Mouse (Mus musculus) fat pad, adult 2 months (tissue): ENCODE data around the gene Hydin.
"Not testable (repeated sequence)": the region's sequence is repeated elsewhere in the genome, so short reads cannot be mapped to it uniquely, and the experiment has no call there.

Source experiments
- DNase-seq: peaks from one replicate; pipeline ENCODE4 v3.0.0-alpha.2; 2011; ENCODE audit warnings: low read depth, low spot score; ENCODE audit errors: extremely low read depth

The Hydin gene

DNA sequence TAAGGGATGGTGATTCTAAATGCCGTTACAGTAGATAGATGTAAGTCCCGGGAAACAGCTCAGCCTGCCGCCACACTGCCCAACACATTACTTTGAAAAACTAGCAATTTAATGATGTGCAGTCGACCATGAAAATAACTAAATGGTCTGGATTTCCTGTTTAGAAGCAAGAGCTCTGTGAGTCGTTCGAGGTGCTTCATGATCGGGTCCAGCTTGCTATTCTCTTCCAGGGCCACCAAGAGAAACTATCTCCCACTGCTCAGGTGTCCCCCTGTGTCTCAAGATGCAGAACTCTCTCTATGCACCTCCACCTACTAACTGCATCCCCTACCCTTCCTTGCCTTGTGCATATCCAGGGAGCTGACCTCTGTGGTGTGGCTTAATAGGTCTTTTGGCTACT, 66.6 kb downstream of the Hydin start:
- no peak for DNase-seq

DNA sequence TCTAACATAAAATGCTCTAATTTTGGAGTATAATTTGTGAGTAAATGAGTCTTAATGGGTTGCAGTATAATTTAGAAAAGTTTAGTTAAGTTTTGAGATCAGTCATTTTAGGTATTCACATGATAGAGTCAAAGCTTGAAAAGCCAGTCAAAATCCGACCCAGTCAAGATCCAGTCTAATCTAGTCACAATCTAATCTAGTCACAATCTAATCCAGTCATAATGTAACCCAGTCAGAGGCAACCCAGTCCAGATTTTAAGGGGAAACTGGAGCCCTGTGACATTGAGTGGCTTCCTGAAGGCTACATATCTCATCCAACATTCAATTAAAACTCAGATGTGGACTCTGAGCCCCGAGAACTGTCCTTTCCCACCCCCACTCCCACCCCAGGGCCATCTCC, 72.7 kb downstream of the Hydin start:
- DNase-seq = no peak

DNA sequence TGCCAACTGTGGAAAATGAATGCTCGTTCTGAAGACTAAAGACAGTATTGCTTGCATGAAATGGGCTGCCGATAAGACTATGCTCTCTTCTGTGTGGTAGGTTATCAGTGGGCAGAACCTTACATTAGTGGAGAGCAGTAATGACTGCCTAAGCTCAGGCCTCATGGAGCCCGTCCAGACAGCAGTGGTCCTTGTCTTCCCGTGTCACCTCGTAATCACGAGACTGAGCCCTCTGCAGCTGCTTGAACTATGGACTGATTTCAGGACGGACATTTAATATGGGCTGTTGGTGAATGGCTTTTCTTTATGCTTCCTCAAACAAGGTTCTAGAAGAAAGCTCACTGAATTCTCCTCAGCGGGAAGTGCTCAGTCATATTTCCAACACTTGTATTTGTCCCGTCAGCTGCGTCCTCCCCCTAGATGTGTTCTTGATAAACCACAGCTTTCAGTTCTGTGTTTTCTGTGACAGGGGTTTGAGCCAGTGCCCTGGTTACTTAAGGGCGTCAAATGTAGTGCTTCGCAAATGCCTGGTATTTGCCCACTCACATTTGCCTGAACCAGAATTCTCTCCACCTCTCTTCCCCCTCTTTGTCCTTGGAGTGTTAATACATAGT, 73.4 kb downstream of the Hydin start:
- DNase-seq = no peak

DNA sequence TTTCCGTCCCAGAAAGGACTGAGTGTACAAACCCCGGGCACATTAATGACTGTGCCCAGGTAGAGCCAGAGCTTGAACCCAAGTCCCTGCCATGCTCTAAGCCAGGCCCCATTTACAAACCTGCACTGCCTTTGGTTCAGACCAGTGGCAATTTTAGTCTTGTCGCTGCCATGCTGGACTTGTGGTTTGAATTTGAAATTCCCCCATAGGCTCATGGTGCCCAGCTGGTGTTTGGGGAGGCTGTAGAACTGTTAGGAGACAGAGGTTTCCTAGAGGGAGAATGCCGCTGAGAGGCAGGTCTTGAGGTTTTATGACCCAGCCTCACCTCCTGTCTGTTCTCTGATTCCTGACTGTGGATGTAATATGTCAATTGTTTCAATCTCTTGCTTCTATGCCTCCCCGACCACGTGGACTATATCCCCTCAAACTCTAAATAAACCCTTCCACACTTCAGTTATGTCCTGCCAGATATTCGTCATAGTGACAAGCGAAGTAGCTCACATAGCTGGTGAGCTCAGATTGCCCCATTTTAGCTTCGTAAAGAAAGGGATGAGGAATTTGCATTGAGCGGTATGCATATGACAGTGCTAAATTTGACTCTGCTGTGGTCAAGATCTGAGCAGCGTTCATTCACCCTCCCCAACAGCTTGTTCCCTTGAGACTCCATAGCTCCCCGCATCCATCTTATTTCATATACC, 79.1 kb downstream of the Hydin start:
- DNase-seq = no peak

DNA sequence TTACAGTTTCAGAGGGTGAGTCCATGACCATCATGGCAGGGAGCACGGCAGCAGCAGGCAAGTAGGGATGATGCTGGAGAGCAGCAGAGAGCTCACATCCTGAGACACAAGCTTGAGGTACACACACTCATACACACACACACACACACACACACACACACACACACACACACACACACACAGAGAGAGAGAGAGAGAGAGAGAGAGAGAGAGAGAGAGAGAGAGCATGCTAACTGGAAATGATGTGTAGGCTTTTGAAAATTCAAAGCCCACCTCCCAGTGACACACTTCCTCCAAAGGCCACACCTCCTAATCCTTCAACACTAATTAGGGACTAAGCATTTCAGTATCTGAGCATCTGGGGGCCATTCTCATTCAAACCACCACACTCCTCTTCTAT, 80.1 kb downstream of the Hydin start:
- DNase-seq = no peak

DNA sequence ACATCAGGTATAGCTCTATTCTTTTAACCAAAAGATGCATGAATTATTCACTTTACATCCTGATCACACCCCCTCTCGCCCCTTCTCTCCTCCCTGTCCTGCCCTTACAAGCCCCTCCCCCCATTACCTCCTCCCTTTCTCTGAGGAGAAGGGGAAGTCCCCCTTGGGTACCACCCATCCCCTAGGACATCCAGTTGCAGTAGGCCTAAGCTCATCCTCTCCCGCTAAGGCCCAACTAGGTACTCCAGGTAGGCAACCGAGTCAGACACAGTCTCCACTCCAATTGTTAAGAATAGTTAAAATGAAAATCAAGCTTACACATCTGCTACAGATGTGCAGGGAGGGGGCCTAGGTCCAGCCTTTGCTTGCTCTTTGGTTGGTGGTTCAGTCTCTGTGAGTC, 83.9 kb downstream of the Hydin start:
- no peak for DNase-seq

DNA sequence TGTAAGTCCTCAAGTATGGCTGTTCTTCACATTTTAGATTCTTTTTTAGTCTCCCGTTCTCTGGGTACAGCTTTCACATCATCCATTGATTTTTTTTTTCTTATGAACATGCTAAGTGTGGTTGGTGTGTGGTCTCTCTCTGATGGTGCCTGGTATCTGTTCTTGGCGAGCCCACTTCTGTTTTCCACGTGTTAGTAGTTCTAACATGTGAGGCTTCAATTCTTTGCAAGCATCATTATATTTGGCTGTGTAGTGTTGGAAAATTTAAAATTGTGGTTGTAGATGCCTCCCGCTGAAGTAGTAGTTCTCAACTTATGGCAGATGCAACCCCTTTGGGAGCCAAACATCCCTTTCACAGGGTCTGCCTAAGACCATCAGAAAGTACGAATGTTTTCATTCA, 85.1 kb downstream of the Hydin start:
- DNase-seq = no peak

DNA sequence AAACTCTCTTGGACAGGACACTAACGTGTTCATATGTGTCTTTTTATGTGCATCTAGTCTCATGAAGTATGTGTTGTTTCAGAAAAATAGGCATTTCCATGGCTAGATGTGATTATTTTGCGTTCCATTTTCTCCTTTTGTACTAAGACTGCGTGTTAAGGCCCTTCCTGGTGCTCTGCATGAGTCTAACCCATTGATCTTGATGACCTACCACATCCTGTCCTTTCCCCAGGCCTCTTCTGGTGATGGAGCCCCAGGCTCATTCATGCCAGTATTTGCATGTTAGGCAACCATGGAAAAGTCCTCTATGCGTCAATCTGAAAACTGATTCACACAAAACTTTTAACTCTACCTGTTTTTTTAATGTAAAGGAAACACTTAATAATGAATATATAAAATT, 96.2 kb downstream of the Hydin start:
- no peak for DNase-seq

DNA sequence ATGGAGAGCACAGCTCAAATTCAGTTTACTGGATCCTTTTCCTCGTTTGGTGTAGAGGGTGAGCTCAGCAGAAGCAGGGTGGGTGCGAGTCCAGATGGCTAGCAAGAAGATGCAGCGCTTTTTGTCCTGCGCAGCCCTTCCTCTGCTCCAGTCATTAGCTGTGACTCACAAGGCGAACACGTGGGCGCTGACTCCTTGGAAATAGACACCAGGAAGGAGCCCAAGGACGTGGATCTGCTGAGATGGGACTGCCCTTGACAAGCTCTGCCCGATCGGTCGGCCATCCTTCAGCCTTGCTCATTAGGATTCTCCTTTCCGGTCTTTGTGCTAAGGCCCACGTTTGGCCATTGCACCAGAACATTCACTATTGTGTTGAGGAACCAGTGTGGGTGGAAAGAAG, 106.1 kb downstream of the Hydin start:
- no peak for DNase-seq

DNA sequence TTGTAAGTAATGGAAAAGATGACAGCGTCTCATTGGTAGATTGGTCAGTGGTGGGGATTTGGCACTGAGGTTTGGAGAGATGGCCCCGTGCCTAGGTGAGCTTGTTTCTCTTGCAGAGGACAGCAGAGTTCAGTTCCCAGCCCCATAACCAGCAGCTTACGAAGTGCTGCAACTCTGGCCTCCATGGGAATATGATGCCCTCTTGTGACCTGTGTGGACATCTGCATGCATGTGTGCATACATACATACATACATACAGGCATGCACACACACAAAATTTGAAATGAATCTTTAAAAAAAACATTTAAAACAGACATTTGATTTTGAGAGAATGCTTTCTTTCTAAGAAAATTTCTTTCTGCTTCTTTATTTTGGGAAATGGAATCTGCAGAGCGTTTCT, 106.9 kb downstream of the Hydin start:
- no peak for DNase-seq

DNA sequence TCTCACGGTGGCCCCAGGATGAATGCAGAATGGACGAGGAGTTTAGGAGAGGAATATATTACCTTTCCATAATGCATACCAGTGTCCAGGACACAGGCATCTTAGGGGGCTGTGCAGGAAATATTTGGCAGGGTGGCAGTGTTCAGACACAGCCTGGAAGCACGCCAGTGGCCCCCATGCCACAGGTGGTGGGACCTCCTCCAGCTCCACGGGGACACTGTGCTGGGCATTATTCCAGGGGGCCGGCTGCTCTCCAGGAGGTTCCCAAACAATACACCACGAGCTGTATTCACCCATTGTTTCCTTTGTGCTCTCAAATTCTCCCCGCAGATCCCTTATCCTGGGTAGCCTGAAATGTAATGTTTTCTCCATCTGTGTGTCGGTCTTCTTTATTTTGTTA, 116.0 kb downstream of the Hydin start:
- no peak for DNase-seq

DNA sequence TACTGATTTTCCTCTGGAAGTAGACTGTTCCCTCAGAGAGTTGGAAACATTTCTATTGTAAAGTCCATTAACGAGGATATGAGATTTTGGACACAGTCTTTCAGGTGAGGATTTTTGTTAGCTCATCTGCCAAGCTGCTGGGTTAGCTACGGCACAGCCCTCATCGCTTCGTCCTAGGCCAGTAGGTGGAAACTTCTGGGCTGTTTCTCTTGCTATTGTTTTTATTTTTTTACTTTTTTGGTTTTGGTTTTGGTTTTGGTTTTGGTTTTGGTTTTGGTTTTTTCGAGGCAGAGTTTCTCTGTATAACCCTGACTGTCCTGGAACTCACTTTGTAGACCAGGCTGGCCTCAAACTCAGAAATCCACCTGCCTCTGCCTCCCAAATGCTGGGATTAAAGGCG, 117.9 kb downstream of the Hydin start:
- DNase-seq = not testable (repeated sequence)

DNA sequence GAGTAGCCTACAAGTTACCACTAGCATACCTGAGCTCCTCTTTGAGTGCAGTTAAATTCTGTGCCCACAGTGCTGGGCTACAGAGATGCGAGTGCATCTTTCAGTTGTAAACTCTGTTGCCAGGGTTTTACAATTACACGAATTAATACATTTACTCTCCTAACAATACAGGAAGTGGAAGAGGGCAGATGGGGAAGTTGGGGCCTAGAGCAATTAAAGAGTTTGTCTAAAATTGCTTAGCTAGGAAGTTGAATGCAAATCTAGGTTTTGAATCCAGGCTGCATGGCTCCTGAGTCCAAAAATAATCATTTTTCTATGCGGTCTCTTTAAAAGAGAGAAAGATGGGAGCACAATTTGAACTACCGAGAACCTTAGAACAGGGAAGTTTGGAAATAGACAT, 128.9 kb downstream of the Hydin start:
- DNase-seq = no peak

DNA sequence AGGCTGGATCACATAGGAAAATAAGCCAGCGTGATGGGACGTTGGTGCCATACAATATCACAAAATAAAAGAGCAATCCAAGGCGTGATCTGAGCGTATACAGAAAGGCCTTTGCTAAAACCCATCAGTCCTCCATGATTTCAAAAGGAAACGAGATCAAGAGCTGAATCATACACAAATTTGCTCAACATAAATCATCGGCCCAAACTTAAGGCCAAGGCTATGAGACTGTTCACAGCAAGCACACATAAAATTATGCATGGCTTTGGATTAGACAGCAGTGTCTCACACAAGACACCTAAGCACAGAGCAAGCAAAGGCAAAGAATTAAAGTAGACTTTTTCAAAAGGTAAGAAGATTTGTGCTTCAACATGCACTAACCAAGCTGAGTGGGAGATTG, 133.8 kb downstream of the Hydin start:
- no peak for DNase-seq

DNA sequence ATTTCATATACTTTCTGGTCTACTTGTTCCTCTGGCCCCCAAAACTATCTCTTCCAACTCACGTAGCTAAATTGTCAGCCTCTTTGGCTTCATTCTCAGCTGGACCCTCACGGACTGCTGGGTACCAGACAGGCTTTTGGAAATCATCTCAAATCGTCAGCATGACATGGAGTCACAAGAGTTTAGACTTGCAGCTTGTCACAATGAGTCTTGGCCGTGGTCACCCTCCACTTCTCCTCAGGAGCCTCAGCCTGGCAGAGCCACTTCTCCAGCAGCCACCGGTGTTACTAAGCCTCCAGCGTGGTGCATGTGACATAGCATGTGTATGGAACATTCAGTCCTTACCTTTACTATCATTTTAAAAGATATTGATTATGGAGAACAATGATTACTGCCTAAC, 135.5 kb downstream of the Hydin start:
- no peak for DNase-seq

DNA sequence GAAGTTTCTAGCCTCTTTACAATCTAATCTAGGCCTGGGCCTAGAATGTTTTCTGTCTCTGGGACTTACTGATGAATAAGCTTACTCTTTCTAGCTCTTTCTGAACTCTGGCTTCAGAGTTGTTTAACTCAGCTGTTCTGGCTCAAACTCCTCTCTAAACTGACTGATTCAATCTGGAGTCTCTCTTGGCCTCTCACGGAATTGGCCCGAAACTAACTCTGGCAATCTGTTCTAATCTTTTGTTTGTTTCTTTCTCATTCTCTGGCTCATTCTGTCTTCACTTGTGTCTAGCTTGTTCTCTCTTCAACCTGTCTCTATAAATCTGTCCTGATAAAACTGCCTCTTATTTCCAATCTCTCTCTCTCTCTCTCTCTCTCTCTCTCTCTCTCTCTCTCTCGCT, 137.7 kb downstream of the Hydin start:
- no peak for DNase-seq

DNA sequence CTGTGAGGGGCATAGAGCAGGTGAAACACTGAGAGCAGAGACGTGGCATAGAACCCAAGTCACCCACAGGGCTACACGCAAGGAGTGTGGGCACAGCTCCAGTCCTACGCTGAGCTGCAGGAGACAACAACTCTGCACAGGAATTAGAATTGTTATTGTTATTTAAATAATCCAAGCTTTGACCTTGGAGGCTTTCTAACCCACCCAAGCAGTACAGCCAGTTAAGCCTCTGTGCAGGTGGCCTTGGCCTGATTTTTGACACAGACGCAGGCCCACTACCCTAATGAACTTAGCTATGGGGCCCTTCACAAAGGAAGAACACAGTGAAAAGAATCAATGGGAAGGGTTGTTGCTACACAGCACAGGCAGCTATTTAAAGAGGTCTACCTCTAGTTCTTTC, 148.3 kb downstream of the Hydin start:
- no peak for DNase-seq

DNA sequence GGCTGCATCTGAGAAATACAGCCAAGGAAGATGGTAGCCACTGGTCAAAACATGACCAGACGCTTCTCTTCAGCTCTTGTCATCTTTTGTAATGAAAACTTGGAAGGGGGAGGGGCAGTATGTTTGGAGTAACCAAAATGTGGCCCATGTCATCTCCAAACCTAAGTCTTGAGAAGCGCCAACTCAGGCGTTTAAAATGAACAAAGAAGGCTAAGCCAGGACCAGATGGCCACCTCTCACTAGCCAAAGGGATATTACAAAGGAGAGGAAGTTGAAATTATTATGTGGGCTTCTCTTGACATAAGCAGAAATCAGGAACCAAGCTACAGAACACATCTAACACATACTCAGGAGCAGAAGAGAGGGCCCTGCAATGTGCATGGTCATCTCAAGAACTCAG, 150.2 kb downstream of the Hydin start:
- DNase-seq = no peak

DNA sequence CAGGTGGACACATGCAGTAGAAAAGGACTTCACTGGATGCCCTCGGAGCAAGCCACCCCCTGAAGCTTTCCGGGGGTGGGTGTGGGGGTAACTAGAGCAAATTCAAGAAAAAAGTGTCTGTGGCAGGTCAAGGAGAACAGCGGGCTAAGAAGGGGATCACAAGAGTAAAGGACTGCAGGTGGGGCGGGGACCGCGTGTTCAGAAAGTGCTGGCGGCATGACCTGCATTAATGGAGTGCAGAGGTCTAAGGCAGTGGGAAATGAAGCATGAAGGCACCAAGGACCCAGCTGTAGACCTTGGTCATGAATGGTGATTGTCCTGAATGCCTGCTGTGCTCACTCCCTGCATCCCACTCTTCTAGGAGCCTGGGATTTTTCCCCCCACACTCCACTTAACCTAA, 151.0 kb downstream of the Hydin start:
- DNase-seq = no peak

DNA sequence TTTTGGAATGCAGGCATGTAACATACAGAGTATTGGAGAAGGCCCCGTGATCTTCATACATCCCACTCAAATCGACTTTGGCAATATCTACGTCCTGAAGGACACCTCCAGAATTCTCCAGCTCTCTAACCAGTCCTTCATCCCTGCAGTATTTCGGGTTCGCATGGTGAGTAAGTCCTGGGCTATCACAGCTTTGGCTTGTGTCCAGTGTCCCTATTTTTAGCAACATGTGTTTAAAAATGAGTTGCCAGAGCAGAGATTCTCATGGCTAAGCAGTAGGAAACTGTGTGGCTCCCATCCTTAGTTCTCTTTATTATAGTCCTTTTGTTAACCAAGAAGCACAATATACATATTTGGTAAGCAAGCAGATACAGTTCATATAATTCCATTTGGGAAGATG, 152.9 kb downstream of the Hydin start:
- no peak for DNase-seq

DNA sequence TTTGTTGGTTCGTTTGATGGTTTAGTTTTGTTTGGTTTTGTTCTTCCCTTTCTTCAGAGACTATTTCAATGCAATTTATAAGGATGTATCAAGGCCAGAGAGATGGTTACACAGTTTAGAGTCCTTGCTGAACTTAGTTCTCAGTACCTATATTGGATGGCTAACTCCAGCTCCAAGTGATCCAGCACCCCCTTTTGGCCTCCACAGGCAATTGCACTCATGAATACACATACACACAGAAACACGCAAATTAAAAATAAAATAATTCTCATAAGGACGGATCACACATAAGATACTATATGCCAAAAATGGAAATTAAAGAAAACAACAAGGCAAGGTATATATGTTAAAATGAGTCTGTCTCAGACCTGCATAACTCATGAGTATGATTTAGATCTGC, 153.4 kb downstream of the Hydin start:
- no peak for DNase-seq

DNA sequence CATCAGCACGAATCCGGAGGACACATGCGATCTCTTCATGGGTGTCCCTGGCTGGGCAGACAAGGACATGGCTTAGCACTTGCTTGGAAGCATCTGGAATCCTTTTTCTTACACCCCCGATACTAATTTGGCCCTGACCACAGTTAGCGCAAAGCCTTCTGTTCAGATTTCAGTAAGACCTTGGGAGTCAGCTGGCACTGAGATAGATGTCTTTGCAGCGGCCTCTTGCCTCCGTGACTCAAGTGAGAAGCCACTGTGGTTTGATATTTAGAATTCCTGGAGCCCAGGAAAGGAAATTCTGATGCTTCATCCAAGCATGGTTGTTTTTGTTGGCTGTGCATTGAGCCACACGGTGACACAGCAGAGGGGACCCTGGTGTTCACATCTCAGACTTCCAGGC, 157.4 kb downstream of the Hydin start:
- no peak for DNase-seq

DNA sequence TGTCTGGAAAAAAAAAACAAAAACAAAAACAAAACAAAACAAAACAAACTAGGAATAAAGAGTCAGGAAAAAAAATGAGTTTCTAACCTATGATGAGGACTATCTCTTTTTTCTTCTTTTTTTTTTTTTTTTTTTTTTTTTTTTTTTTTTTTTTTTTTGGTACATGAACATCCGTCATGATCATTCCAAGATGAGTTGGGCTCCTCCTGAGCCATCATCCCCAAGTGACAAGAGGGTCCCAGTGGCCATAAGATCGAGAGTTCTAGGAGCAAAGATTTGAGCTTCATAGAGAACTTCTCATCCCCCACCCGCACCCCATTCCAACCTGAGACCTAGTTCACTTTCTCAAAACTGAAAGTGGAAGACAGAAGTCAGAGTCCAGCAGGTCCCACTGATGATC, 164.6 kb downstream of the Hydin start:
- DNase-seq = no peak
